Mouse (Mus musculus) embryo, embryonic 11 days (tissue): ENCODE results near the gene Dnajb1.
A peak's percentile ranks its signal among the peaks of the same experiment; 100 is the strongest.
"Not testable (repeated sequence)": the region's sequence is repeated elsewhere in the genome, so short reads cannot be mapped to it uniquely, and the experiment has no call there.

Experiments
- DNase-seq: peaks from one replicate; pipeline ENCODE4 v3.0.0-alpha.2; 2015

Dnajb1 gene

DNA sequence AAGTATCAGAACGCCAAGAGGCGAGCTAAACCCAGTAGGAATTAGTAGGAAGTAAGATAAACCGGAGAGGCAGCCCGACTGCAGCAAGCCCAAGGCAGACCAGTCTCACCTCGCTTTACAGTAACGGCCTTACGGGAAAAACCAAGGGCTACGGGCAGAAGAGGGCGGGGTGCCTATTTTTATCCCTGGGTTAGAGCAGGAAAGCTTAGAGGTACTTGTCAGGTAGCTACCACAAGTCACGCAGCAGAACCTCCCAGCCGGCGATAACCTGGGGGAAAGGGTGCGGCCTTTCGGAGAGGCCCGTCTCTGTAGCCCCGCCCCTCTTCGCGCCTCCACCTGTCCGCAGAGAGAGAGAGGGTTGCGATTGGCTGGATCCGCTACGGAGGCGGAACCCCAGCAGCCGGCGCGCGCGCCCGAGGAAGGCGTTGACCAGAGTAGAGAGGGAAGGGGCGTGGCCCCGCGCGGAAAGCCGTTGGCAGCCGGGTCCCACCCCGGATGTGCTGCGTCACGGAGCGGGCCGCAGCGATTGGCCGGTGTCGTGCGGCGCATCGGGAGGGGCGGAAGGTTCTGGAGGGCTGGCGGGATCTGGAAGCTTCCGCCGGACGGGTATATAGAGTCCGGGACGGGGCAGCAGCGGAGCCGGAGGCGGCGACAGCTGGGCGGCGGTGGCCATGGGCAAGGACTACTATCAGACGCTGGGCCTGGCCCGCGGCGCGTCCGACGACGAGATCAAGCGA is at the start of gene Dnajb1, which contains the start of gene Tecr:
TSS of gene Dnajb1 (plus strand) at position 533 of the 737 bp plus-strand sequence.
TSS of gene Tecr (minus strand) at position 311 of the 737 bp plus-strand sequence.
- peak; percentile 100 for DNase-seq

DNA sequence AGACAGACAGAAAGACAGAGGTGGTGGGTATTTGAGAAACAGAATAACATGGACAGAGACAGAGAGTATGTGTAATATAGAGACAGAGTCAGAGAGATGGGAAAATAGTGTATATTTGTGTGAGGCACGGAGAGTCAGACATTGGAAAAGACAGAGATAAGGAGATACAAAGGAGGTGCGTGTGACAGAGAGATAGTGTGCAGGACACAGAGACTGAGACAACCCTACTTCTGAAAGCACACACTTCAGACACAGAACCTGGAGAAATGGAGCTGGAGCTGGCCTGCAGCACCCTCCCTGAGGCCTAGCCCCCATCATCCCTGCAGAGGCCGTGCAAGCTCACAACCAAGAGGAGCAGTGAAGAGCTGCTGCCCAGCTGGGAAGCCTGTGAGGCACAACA is 45.3 kb upstream of the Dnajb1 start:
- no peak for DNase-seq

DNA sequence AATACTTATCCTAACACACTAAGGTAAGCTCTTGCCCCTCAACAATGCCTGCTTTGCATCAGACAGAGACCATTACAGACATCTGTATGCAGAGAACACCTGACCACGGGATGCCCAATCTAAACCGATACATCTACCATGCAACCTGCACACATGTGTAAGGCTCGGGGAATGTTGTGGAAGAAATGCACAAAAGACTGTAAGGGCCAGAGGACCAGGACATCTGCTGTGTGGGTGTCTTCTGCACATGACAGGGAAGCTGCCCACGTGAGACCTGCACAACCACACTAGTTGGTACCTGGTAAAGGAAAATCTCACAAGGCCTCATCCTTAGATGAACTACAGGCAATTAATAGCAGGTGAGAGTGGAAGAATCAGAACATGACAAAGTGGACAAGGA is 44.7 kb upstream of the Dnajb1 start:
- no peak for DNase-seq

DNA sequence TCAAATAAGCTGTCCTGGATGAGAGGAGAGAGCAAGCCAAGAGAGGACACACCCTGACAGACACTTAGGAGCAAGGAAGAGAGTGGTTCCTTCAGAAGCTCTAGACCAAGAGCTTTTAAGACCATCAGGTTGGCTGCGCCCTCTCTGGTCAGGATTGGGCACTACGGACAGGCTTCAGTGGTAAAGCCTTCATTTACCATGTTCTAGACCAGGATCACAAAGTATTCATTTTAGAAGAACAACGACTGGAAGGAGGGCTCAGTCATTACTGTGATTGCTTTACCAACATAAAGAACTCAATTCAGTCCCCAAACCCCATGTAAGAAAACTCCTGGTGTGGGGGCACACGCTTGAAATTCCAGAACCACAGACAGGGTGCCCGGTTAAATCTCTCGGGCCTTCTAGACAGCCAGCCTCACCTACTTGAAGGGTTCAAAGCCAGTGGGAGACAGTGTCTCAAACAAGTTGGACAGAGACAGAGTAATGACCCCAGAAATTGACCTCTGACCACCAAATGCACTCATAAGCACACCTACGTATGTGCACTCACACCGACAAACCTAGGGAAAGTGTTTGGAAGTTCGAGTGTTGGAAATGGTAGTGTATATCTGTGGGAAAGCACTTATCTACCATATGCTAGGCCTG is 42.1 kb upstream of the Dnajb1 start:
- DNase-seq, result peak; percentile 56

- peak; percentile 93 for DNase-seq
Measured at GRCm38 (mm10) chr8:83566469-83567395, 41.3 kb upstream of the Dnajb1 start, which contains the start of gene Ndufb7. TSS of gene Ndufb7 (plus strand) at chr8:83566671.

- no peak for DNase-seq
Measured at GRCm38 (mm10) chr8:83567668-83568067, 40.3 kb upstream of the Dnajb1 start.

GRCm38 (mm10) chr8:83568128-83568527 is 39.9 kb upstream of the Dnajb1 start:
- DNase-seq, result no peak

GRCm38 (mm10) chr8:83568755-83569154 is 39.2 kb upstream of the Dnajb1 start:
- DNase-seq, result no peak

GRCm38 (mm10) chr8:83569165-83569564 is 38.8 kb upstream of the Dnajb1 start:
- DNase-seq, result no peak

DNA sequence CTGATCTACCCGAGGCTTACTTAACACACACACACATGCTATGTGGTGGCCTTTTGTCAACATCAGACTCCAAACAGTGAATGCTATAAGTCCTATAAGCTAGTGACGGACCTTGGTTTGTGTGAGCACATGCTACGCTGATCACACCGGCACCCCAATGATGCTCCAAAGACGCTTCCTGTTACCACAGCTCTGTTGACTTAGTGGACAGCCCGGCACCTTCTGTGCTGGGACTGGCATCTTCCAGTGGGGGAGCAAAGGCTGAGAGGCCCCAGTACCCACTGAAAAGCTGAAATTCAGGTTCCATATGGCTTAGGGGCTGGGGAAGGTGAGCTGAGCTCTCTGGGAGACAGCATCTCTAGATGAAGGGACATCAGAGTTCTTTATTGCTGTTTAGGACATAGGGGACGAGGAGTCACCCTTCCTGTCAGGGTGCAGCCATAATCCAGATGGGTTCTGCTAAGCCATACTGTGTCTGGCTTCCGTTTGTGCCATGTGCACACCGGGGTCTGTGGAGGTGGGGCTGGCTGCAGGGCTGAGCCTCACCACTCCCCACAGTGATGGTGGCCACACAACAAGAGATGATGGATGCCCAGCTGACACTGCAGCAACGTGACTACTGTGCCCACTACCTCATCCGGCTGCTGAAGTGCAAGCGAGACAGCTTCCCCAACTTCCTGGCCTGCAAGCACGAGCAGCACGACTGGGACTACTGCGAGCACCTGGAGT is 37.6 kb upstream of the Dnajb1 start:
- DNase-seq, result no peak

DNA sequence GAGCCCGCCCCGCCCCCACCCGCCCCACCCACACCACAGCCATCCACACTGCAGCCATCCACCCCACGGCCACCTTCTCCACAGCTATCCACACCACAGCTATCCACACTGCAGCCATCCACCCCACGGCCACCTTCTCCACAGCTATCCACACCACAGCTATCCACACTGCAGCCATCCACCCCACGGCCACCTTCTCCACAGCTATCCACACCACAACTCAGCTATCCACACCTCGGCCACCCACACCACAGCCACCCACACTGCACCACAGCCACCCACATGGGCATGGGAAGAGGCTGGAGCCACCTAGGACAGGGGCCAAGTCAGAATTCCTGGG is 37.0 kb upstream of the Dnajb1 start:
- DNase-seq, result not testable (repeated sequence)

GRCm38 (mm10) chr8:83571791-83572190 is 36.2 kb upstream of the Dnajb1 start:
- no peak for DNase-seq

DNA sequence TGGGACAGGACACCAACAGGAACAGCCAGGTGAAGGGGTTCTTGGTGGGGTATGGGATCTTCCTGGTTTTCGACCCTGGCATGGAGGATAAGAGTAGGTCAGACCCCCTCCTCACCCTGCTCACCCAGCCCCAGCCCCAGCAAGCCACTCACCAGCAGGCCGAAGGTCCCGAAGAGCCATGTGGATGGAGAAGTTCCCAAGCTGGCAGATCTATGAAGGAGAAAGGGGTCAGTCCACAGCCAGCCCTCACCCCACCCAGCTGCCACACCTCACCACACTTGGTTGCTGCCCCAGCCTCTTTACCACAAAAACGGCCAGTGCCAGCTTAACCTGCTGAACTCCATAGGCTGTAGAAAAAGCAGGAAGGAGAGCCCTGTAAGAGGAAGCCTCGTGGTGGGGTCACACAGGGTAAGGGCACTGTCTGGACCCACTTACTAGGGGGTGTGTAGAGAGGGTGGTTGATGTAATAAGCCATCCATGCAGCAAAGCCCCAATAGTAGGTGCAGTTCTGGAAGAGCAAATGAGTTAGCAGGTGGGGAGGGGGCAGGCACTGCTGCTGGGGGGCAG is 35.7 kb upstream of the Dnajb1 start:
- no peak for DNase-seq

GRCm38 (mm10) chr8:83573140-83573875 is 34.7 kb upstream of the Dnajb1 start:
- DNase-seq, result no peak

DNA sequence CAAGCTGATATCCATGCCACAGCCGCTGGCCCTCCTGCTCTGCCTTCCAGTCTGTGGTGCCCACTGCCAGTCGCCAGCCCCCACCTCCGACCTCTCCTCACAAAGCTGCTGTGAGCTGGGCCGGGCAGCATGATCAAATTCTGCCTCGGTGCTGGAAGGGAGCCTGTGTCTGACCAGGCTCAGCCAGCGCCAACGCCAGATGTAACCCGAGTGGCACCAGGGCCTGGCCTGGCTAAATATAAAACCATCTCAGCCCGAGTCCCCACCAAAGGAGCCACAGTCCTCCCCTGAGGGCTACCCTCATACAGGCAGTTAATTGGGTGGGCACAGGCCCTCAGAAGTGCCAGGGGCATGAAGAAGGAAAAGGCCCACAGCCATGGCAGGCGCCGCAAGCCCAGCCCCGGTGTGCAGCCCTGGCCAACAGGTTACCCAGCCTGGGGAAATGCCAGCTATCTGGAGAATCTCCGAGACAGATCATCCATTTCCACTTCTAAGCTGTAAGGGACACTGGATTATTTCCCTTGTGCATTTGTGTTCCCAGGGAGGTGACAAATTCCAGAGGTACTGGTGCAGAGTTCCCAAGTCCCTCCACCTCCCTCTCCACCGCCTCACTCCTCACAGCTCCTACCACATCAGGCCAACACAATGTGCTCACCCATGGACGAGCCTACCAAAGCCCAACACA is 33.2 kb upstream of the Dnajb1 start:
- no peak for DNase-seq

- no peak for DNase-seq
Measured at GRCm38 (mm10) chr8:83575561-83576515, 32.2 kb upstream of the Dnajb1 start.

DNA sequence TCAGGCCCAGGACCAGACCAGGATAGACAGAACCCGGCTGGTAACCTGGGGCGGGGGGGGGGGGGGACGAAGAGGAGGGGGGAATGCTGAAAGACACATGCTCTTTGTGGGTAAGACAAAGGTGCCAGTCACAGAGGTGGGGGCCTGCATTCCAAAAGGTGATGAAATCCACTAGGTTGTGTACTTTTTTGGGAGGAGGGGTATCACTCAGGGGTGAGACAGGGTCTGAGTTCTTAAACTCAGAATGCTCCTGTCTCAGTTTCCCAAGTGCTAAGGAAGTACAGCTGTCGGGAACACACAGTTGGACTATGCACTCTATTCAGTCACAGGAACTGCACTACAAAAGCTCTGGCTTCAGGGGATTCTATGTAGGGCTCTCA is 31.5 kb upstream of the Dnajb1 start:
- DNase-seq, result no peak

GRCm38 (mm10) chr8:83576921-83577320 is 31.1 kb upstream of the Dnajb1 start:
- DNase-seq, result no peak

DNA sequence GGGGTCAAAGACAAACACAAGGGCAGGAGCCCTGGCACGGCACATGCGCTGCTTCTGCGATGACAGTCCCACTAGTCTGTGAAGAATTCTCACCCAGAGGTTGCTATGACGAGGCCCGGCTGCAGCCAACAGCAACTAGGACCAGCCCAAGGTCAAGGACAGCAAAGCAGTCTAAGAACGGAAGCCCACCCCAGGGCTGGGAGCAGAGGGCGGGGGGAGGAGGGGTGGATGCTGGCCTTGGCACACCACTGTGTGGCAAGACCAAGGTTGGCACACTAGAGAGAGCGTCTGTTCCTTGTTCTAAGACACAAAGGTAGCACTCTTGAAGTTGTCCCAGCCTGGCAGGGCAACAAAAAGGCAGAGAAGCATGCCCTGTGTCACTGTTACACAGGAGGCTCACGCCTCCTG is 30.6 kb upstream of the Dnajb1 start:
- DNase-seq, result no peak
